Mouse (Mus musculus) limb, embryonic 11.5 days (tissue): ENCODE data around the gene Alg1. TPM values are rescaled to one million over a fixed set of nuclear protein-coding genes. Genes with fewer than 3 reads are reported as not detected.

ENCODE experiments used
- ATAC-seq: fragments of 200-750 bp; cut with Nextera tagmentation; 2 replicates; pipeline ENCODE4 v1.8.0; 2017; ENCODE audit warnings: low read depth; ENCODE audit not compliant: insufficient number of reproducible peaks, low FRiP score, low TSS enrichment
- DNase-seq: peaks from one replicate; pipeline ENCODE4 v3.0.0-alpha.2; 2015; ENCODE audit warnings: low spot score
- H3K27ac ChIP-seq: fragments of 300-500 bp; sonication (generic); replicated peaks from 2 replicates; pipeline ENCODE4 v1.5.1; 2014; ENCODE audit warnings: low read depth, mild to moderate bottlenecking, low read length
- H3K27me3 ChIP-seq: fragments of 300-500 bp; sonication (generic); 2 replicates; pipeline ENCODE4 v1.6.1; 2014; ENCODE audit warnings: mild to moderate bottlenecking, low read length, mixed read lengths; ENCODE audit not compliant: control insufficient read depth, insufficient read depth
- H3K36me3 ChIP-seq: fragments of 300-500 bp; sonication (generic); 2 replicates; pipeline ENCODE4 v1.6.1; 2014; ENCODE audit warnings: mild to moderate bottlenecking, low read length, moderate library complexity, mixed read lengths; ENCODE audit not compliant: control insufficient read depth, insufficient read depth
- H3K4me1 ChIP-seq: fragments of 300-500 bp; sonication (generic); 2 replicates; pipeline ENCODE4 v1.6.1; 2014; ENCODE audit warnings: low read length, mixed read lengths; ENCODE audit not compliant: control insufficient read depth, insufficient read depth
- H3K4me2 ChIP-seq: fragments of 300-500 bp; sonication (generic); 2 replicates; pipeline ENCODE4 v1.6.1; 2014; ENCODE audit warnings: low read depth, mild to moderate bottlenecking, moderate library complexity; ENCODE audit not compliant: severe bottlenecking
- H3K4me3 ChIP-seq: fragments of 300-500 bp; sonication (generic); 2 replicates; pipeline ENCODE4 v1.5.1; 2014; ENCODE audit warnings: low read depth, low read length
- H3K9ac ChIP-seq: fragments of 300-500 bp; sonication (generic); 2 replicates; pipeline ENCODE4 v1.6.1; 2014; ENCODE audit warnings: mild to moderate bottlenecking, low read length
- H3K9me3 ChIP-seq: fragments of 300-500 bp; sonication (generic); 2 replicates; pipeline ENCODE4 v1.6.1; 2016; ENCODE audit warnings: low read length; ENCODE audit not compliant: control insufficient read depth
- WGBS: fragments of 180-500 bp; shearing (Covaris S2); extraction: QIAGEN DNeasy Blood & Tissue Kit; methylation state at CpG from one replicate; pipeline ENCODE4 v1.1.7; 2014; 5-methylcytosine and 5-hydroxymethylcytosine counted together
- polyA plus RNA-seq: library from polyadenylated mRNA; unstranded; fragments of >200 nt; fragmentation: Nextera tagmentation; extraction: Ambion mirVana; gene quantifications from 2 replicates; pipeline ENCODE4 v1.2.1, GENCODE M21; 2014

The Alg1 gene
- polyA plus RNA-seq, 1 experiment from 2014 or later, result 24.7 TPM

- Histone ChIP-seq H3K36me3 (no peaks in the 10 kb centered on the region), H3K27me3 (no peaks in the 10 kb centered on the region), H3K9ac (peak within 1 kb of the TSS; percentile 57), H3K4me1 (peaks cover 5% of the 10 kb centered on the region; the same call in 1 of the 2 replicates), H3K4me3 (peak within 1 kb of the TSS; percentile 84), H3K4me2 (peak within 1 kb of the TSS; percentile 96), H3K27ac (no peak within 1 kb of the TSS), H3K9me3 (no peaks in the 10 kb centered on the region)
- DNase-seq, result peak; percentile 91
- WGBS, result 4% methylated on average over 40 of the region's 40 CpGs
- peak; percentile 81 for ATAC-seq
Measured at GRCm38 (mm10) chr16:5203668-5204433, 29.6 kb upstream of the Alg1 start, which contains the start of gene Nagpa. Gene Nagpa, minus strand, starts transcription at chr16:5204012.

- no peaks in the 10 kb centered on the region for H3K9me3 ChIP-seq
- no peak overlapping the region for H3K9ac ChIP-seq
- H3K27ac ChIP-seq, result no peak overlapping the region
- H3K4me3 ChIP-seq, result no peak overlapping the region
- no peak for DNase-seq
- 88% methylated on average over 5 of the region's 5 CpGs for WGBS
- no peak for ATAC-seq
- H3K4me2 ChIP-seq, result no peak overlapping the region
- H3K36me3 ChIP-seq, result no peaks in the 10 kb centered on the region
- peaks cover 5% of the 10 kb centered on the region; the same call in 1 of the 2 replicates for H3K4me1 ChIP-seq
- H3K27me3 ChIP-seq, result no peaks in the 10 kb centered on the region
Measured at GRCm38 (mm10) chr16:5205431-5205970, 27.9 kb upstream of the Alg1 start.

GRCm38 (mm10) chr16:5206051-5206450, 27.4 kb upstream of the Alg1 start:
- Histone ChIP-seq H3K27ac (no peak overlapping the region), H3K9me3 (no peaks in the 10 kb centered on the region), H3K27me3 (no peaks in the 10 kb centered on the region), H3K9ac (no peak overlapping the region), H3K36me3 (no peaks in the 10 kb centered on the region), H3K4me2 (no peak overlapping the region), H3K4me1 (peaks cover 5% of the 10 kb centered on the region; the same call in 1 of the 2 replicates), H3K4me3 (no peak overlapping the region)
- DNase-seq (no peak), ATAC-seq (no peak)
- WGBS, result 71% methylated on average over 5 of the region's 5 CpGs

GRCm38 (mm10) chr16:5210365-5210764, 23.1 kb upstream of the Alg1 start:
- DNase-seq, result no peak
- Histone ChIP-seq H3K4me2 (no peak overlapping the region), H3K36me3 (no peaks in the 10 kb centered on the region), H3K27ac (no peak overlapping the region), H3K9me3 (no peaks in the 10 kb centered on the region), H3K4me3 (no peak overlapping the region), H3K9ac (no peak overlapping the region), H3K27me3 (no peaks in the 10 kb centered on the region), H3K4me1 (no peaks in the 10 kb centered on the region)
- no peak for ATAC-seq
- WGBS, result 72% methylated on average over 2 of the region's 2 CpGs

GRCm38 (mm10) chr16:5212150-5212549, 21.3 kb upstream of the Alg1 start:
- Histone ChIP-seq H3K27me3 (no peaks in the 10 kb centered on the region), H3K27ac (no peak overlapping the region), H3K4me2 (no peak overlapping the region), H3K36me3 (no peaks in the 10 kb centered on the region), H3K4me3 (no peak overlapping the region), H3K4me1 (no peaks in the 10 kb centered on the region), H3K9me3 (no peaks in the 10 kb centered on the region), H3K9ac (no peak overlapping the region)
- 72% methylated on average over 3 of the region's 3 CpGs for WGBS
- no peak for ATAC-seq
- no peak for DNase-seq

GRCm38 (mm10) chr16:5214126-5214525, 19.3 kb upstream of the Alg1 start:
- no peaks in the 10 kb centered on the region for H3K36me3 ChIP-seq
- H3K4me1 ChIP-seq, result no peaks in the 10 kb centered on the region
- H3K9ac ChIP-seq, result no peak overlapping the region
- H3K4me3 ChIP-seq, result no peak overlapping the region
- no peak overlapping the region for H3K4me2 ChIP-seq
- 92% methylated on average over 2 of the region's 2 CpGs for WGBS
- no peaks in the 10 kb centered on the region for H3K27me3 ChIP-seq
- no peak for ATAC-seq
- DNase-seq, result no peak
- H3K27ac ChIP-seq, result no peak overlapping the region
- no peaks in the 10 kb centered on the region for H3K9me3 ChIP-seq

- Histone ChIP-seq H3K4me3 (no peak overlapping the region), H3K9me3 (no peaks in the 10 kb centered on the region), H3K36me3 (no peaks in the 10 kb centered on the region), H3K27me3 (no peaks in the 10 kb centered on the region), H3K4me2 (no peak overlapping the region), H3K4me1 (no peaks in the 10 kb centered on the region), H3K27ac (no peak overlapping the region), H3K9ac (no peak overlapping the region)
- DNase-seq (no peak), ATAC-seq (no peak)
- 57% methylated on average over 6 of the region's 6 CpGs for WGBS
Measured at GRCm38 (mm10) chr16:5216686-5217085, 16.7 kb upstream of the Alg1 start.

- DNase-seq (no peak), ATAC-seq (no peak)
- H3K9ac ChIP-seq, result no peak overlapping the region
- H3K27ac ChIP-seq, result no peak overlapping the region
- no peaks in the 10 kb centered on the region for H3K9me3 ChIP-seq
- H3K36me3 ChIP-seq, result no peaks in the 10 kb centered on the region
- 81% methylated on average over 5 of the region's 5 CpGs for WGBS
- H3K4me3 ChIP-seq, result no peak overlapping the region
- H3K27me3 ChIP-seq, result no peaks in the 10 kb centered on the region
- H3K4me2 ChIP-seq, result no peak overlapping the region
- H3K4me1 ChIP-seq, result no peaks in the 10 kb centered on the region
Measured at GRCm38 (mm10) chr16:5217341-5218133, 15.9 kb upstream of the Alg1 start.
